Mouse (Mus musculus) heart, embryonic 15.5 days (tissue): ENCODE results near the gene Mmrn1. TPM values are rescaled to one million over a fixed set of nuclear protein-coding genes. Genes with fewer than 3 reads are reported as not detected.

Experiments
- polyA plus RNA-seq: library from polyadenylated mRNA; unstranded; fragments of >200 nt; fragmentation: Nextera tagmentation; extraction: Ambion mirVana; gene quantifications from 2 replicates; pipeline ENCODE4 v1.2.1, GENCODE M21; 2015

The Mmrn1 gene
- polyA plus RNA-seq, 1 experiment from 2014 or later, result 4.3 TPM

Other genes with a start within 250 kb of the Mmrn1 start
- 143 and 144 TPM in 2 replicates for gene Snca, start 95.1 kb upstream of the Mmrn1 start, polyA plus RNA-seq